Mouse (Mus musculus) myocyte (in vitro differentiated cells): ENCODE measurements around the gene Polr3c.

Experiments
- E2F4 ChIP-seq: IDR thresholded peaks from one replicate; pipeline ENCODE4 v1.6.1; 2011; ENCODE audit warnings: mild to moderate bottlenecking, control low read depth, moderate library complexity; ENCODE audit not compliant: insufficient read depth
- MAX ChIP-seq: IDR thresholded peaks from one replicate; pipeline ENCODE4 v1.6.1; 2011; ENCODE audit warnings: low read depth, mild to moderate bottlenecking, control low read depth
- MYOD1 ChIP-seq, 3 experiments: IDR thresholded peaks; one replicate each; pipeline ENCODE4 v1.6.1; 2011; ENCODE audit warnings: control low read depth in 2 of 3, low read depth in 2 of 3, mild to moderate bottlenecking in 2 of 3, moderate library complexity in 1 of 3; ENCODE audit not compliant: insufficient read length in 2 of 3, control insufficient read depth in 1 of 3
- MYOG ChIP-seq, 3 experiments: IDR thresholded peaks; one replicate each; pipeline ENCODE4 v1.6.1; 2011; ENCODE audit warnings: control low read depth in 2 of 3, low read depth in 2 of 3, mild to moderate bottlenecking in 2 of 3; ENCODE audit not compliant: insufficient read length in 2 of 3, control insufficient read depth in 1 of 3, insufficient read depth in 1 of 3
- POLR2A ChIP-seq: IDR thresholded peaks from one replicate; pipeline ENCODE4 v1.6.1; 2011; ENCODE audit warnings: low read depth, mild to moderate bottlenecking, control low read depth, moderate library complexity; ENCODE audit not compliant: insufficient read length
- REST ChIP-seq: IDR thresholded peaks from one replicate; pipeline ENCODE4 v1.6.1; 2011; ENCODE audit warnings: mild to moderate bottlenecking, control low read depth, moderate library complexity; ENCODE audit not compliant: insufficient read depth, insufficient read length
- SRF ChIP-seq: IDR thresholded peaks from one replicate; pipeline ENCODE4 v1.6.1; 2011; ENCODE audit warnings: low read depth; ENCODE audit not compliant: control insufficient read depth, insufficient read length
- TCF12 ChIP-seq: IDR thresholded peaks from one replicate; pipeline ENCODE4 v1.6.1; 2011; ENCODE audit warnings: mild to moderate bottlenecking, control low read depth; ENCODE audit not compliant: poor library complexity, insufficient read depth, severe bottlenecking
- TCF3 ChIP-seq: IDR thresholded peaks from one replicate; pipeline ENCODE4 v1.6.1; 2011; ENCODE audit warnings: low read depth, control low read depth; ENCODE audit not compliant: insufficient read length
- USF1 ChIP-seq: IDR thresholded peaks from one replicate; pipeline ENCODE4 v1.6.1; 2011; ENCODE audit warnings: low read depth, mild to moderate bottlenecking, control low read depth, moderate library complexity

GRCm38 (mm10) chr3:96737995-96738394, 10.6 kb upstream of the Polr3c start:
- TF ChIP-seq POLR2A (no peak), E2F4 (no peak), MAX (no peak), TCF12 (no peak), MYOG (IDR thresholded peaks at IDR 0.05; ENCODE audit: control insufficient read depth in 1 of 3, insufficient read depth in 1 of 3, insufficient read length in 2 of 3, low read depth in 2 of 3) (no peak), REST (no peak), USF1 (no peak), SRF (no peak), MYOD1 (IDR thresholded peaks at IDR 0.05; ENCODE audit: control insufficient read depth in 1 of 3, insufficient read length in 2 of 3, low read depth in 2 of 3) (no peak), TCF3 (no peak)
